Mouse (Mus musculus): ENCODE results near the gene Bcl11a. TPM values are rescaled to one million over a fixed set of nuclear protein-coding genes. Genes with fewer than 3 reads are reported as not detected.

The Bcl11a gene
- polyA plus RNA-seq, 1 experiment from 2014 or later: 105 TPM

GRCm38 (mm10) chr11:24081687-24082384, 4.0 kb downstream of the Bcl11a start:
- Histone ChIP-seq H3K4me2 (peak overlapping the region; percentile 93), H3K27ac (peak overlapping the region; percentile 97), H3K4me1 (peaks cover 43% of the 10 kb centered on the region), H3K27me3 (replicated peaks) (no peaks in the 10 kb centered on the region), H3K9me3 (no peaks in the 10 kb centered on the region), H3K9ac (peak overlapping the region; percentile 93), H3K36me3 (replicated peaks) (no peaks in the 10 kb centered on the region), H3K4me3 (peak overlapping the region; percentile 89)
- WGBS: under 1% methylated on average over 43 of the region's 43 CpGs
- peak; percentile 16; the same call in 1 of the 2 replicates for ATAC-seq (replicated peaks)

GRCm38 (mm10) chr11:24082385-24083075, 4.7 kb downstream of the Bcl11a start:
- Histone ChIP-seq H3K27ac (peak overlapping the region; percentile 97), H3K4me1 (peaks cover 50% of the 10 kb centered on the region)

GRCm38 (mm10) chr11:24083076-24083405, 5.2 kb downstream of the Bcl11a start:
- Histone ChIP-seq H3K27ac (peak overlapping the region; percentile 97), H3K4me2 (peak overlapping the region; percentile 93), H3K4me1 (peaks cover 55% of the 10 kb centered on the region), H3K4me3 (peak overlapping the region; percentile 89), H3K27me3 (replicated peaks) (no peaks in the 10 kb centered on the region), H3K9ac (peak overlapping the region; percentile 44), H3K9me3 (no peaks in the 10 kb centered on the region), H3K36me3 (replicated peaks) (no peaks in the 10 kb centered on the region)
- no peak for ATAC-seq (replicated peaks)
- 35% methylated on average over 1 of the region's 1 CpGs for WGBS

More at GRCm38 (mm10) chr11:24082385-24083075, 4.7 kb downstream of the Bcl11a start:
- no peaks in the 10 kb centered on the region for H3K27me3 ChIP-seq (replicated peaks)
- H3K36me3 ChIP-seq (replicated peaks): no peaks in the 10 kb centered on the region
- H3K9me3 ChIP-seq: no peaks in the 10 kb centered on the region
- no peak for ATAC-seq (replicated peaks)
- H3K9ac ChIP-seq: peak overlapping the region; percentile 93
- 12% methylated on average over 11 of the region's 11 CpGs for WGBS
- peak overlapping the region; percentile 93 for H3K4me2 ChIP-seq
- H3K4me3 ChIP-seq: peak overlapping the region; percentile 89

- peak overlapping the region; percentile 97 for H3K27ac ChIP-seq
- no peak for ATAC-seq (replicated peaks)
- peak overlapping the region; percentile 89 for H3K4me3 ChIP-seq
- peak overlapping the region; percentile 44 for H3K9ac ChIP-seq
- no peaks in the 10 kb centered on the region for H3K9me3 ChIP-seq
- H3K4me2 ChIP-seq: peak overlapping the region; percentile 93
- no peaks in the 10 kb centered on the region for H3K27me3 ChIP-seq (replicated peaks)
- peaks cover 59% of the 10 kb centered on the region for H3K4me1 ChIP-seq
- no peaks in the 10 kb centered on the region for H3K36me3 ChIP-seq (replicated peaks)
- 42% methylated on average over 7 of the region's 7 CpGs for WGBS
Measured at GRCm38 (mm10) chr11:24083423-24083822, 5.6 kb downstream of the Bcl11a start.

- Histone ChIP-seq H3K4me2 (peak overlapping the region; percentile 93), H3K27me3 (replicated peaks) (no peaks in the 10 kb centered on the region), H3K9me3 (no peaks in the 10 kb centered on the region), H3K9ac (peak overlapping the region; percentile 28; the same call in 1 of the 2 replicates), H3K27ac (peak overlapping the region; percentile 62; the same call in 1 of the 2 replicates), H3K4me3 (0 out of 2 replicates have a peak overlapping the region, but pooled peaks have one; percentile 18), H3K36me3 (replicated peaks) (no peaks in the 10 kb centered on the region), H3K4me1 (peaks cover 64% of the 10 kb centered on the region)
- no peak for ATAC-seq (replicated peaks)
- WGBS: 49% methylated on average over 3 of the region's 3 CpGs
Measured at GRCm38 (mm10) chr11:24084077-24084476, 6.2 kb downstream of the Bcl11a start.

- Histone ChIP-seq H3K4me2 (peak overlapping the region; percentile 93), H3K4me1 (peaks cover 69% of the 10 kb centered on the region), H3K4me3 (peak overlapping the region; percentile 18; the same call in 1 of the 2 replicates), H3K9me3 (no peaks in the 10 kb centered on the region), H3K27me3 (replicated peaks) (no peaks in the 10 kb centered on the region), H3K27ac (peak overlapping the region; percentile 62), H3K36me3 (replicated peaks) (no peaks in the 10 kb centered on the region), H3K9ac (peak overlapping the region; percentile 28; the same call in 1 of the 2 replicates)
- no peak for ATAC-seq (replicated peaks)
- WGBS: 39% methylated on average over 4 of the region's 4 CpGs
Measured at GRCm38 (mm10) chr11:24084590-24084989, 6.7 kb downstream of the Bcl11a start.

GRCm38 (mm10) chr11:24085986-24086385, 8.1 kb downstream of the Bcl11a start:
- Histone ChIP-seq H3K36me3 (replicated peaks) (no peaks in the 10 kb centered on the region), H3K27ac (peak overlapping the region; percentile 48; the same call in 1 of the 2 replicates), H3K4me1 (peaks cover 80% of the 10 kb centered on the region), H3K9ac (0 out of 2 replicates have a peak overlapping the region, but pooled peaks have one; percentile 9), H3K4me2 (peak overlapping the region; percentile 93), H3K9me3 (no peaks in the 10 kb centered on the region), H3K4me3 (no peak overlapping the region), H3K27me3 (replicated peaks) (no peaks in the 10 kb centered on the region)
- WGBS: 58% methylated on average over 6 of the region's 6 CpGs
- ATAC-seq (replicated peaks): no peak

GRCm38 (mm10) chr11:24087069-24087468, 9.2 kb downstream of the Bcl11a start:
- Histone ChIP-seq H3K36me3 (replicated peaks) (no peaks in the 10 kb centered on the region), H3K4me2 (peak overlapping the region; percentile 93), H3K9me3 (no peaks in the 10 kb centered on the region), H3K4me3 (no peak overlapping the region), H3K9ac (0 out of 2 replicates have a peak overlapping the region, but pooled peaks have one; percentile 5), H3K27ac (0 out of 2 replicates have a peak overlapping the region, but pooled peaks have one; percentile 20), H3K4me1 (peaks cover 85% of the 10 kb centered on the region), H3K27me3 (replicated peaks) (no peaks in the 10 kb centered on the region)
- 66% methylated on average over 4 of the region's 4 CpGs for WGBS
- ATAC-seq (replicated peaks): no peak

GRCm38 (mm10) chr11:24090443-24090842, 12.6 kb downstream of the Bcl11a start:
- Histone ChIP-seq H3K27me3 (replicated peaks) (no peaks in the 10 kb centered on the region), H3K9ac (no peak overlapping the region), H3K4me3 (no peak overlapping the region), H3K27ac (no peak overlapping the region), H3K9me3 (no peaks in the 10 kb centered on the region), H3K4me1 (peaks cover 87% of the 10 kb centered on the region), H3K36me3 (replicated peaks) (no peaks in the 10 kb centered on the region), H3K4me2 (no peak overlapping the region)
- no peak for ATAC-seq (replicated peaks)
- 68% methylated on average over 4 of the region's 4 CpGs for WGBS

GRCm38 (mm10) chr11:24091393-24092080, 13.7 kb downstream of the Bcl11a start:
- WGBS: 17% methylated on average over 15 of the region's 15 CpGs
- H3K4me1 ChIP-seq: peaks cover 86% of the 10 kb centered on the region
- H3K9ac ChIP-seq: peak overlapping the region; percentile 21; the same call in 1 of the 2 replicates
- peak overlapping the region; percentile 21 for H3K4me3 ChIP-seq
- H3K4me2 ChIP-seq: peak overlapping the region; percentile 44
- no peaks in the 10 kb centered on the region for H3K27me3 ChIP-seq (replicated peaks)
- H3K27ac ChIP-seq: peak overlapping the region; percentile 60
- no peaks in the 10 kb centered on the region for H3K36me3 ChIP-seq (replicated peaks)
- peak; percentile 40; the same call in 1 of the 2 replicates for ATAC-seq (replicated peaks)
- no peaks in the 10 kb centered on the region for H3K9me3 ChIP-seq

- 46% methylated on average over 3 of the region's 3 CpGs for WGBS
- Histone ChIP-seq H3K4me1 (peaks cover 86% of the 10 kb centered on the region), H3K27ac (peak overlapping the region; percentile 58; the same call in 1 of the 2 replicates), H3K36me3 (replicated peaks) (no peaks in the 10 kb centered on the region), H3K9me3 (no peaks in the 10 kb centered on the region), H3K4me2 (peak overlapping the region; percentile 13; the same call in 1 of the 2 replicates), H3K9ac (0 out of 2 replicates have a peak overlapping the region, but pooled peaks have one; percentile 25), H3K4me3 (no peak overlapping the region), H3K27me3 (replicated peaks) (no peaks in the 10 kb centered on the region)
- ATAC-seq (replicated peaks): no peak
Measured at GRCm38 (mm10) chr11:24092618-24093017, 14.8 kb downstream of the Bcl11a start.

GRCm38 (mm10) chr11:24094086-24094487, 16.2 kb downstream of the Bcl11a start:
- Histone ChIP-seq H3K27me3 (replicated peaks) (no peaks in the 10 kb centered on the region), H3K27ac (peak overlapping the region; percentile 75; the same call in 1 of the 2 replicates), H3K4me2 (no peak overlapping the region), H3K36me3 (replicated peaks) (no peaks in the 10 kb centered on the region), H3K4me3 (no peak overlapping the region), H3K9ac (no peak overlapping the region), H3K9me3 (no peaks in the 10 kb centered on the region), H3K4me1 (peaks cover 85% of the 10 kb centered on the region)
- no peak for ATAC-seq (replicated peaks)
- 41% methylated on average over 5 of the region's 5 CpGs for WGBS
